Mouse (Mus musculus) hindbrain, embryonic 15.5 days (tissue): ENCODE data around the gene Tcf25. TPM values are rescaled to one million over a fixed set of nuclear protein-coding genes. Genes with fewer than 3 reads are reported as not detected.

Experiments used
- polyA plus RNA-seq: library from polyadenylated mRNA; unstranded; fragments of >200 nt; fragmentation: Nextera tagmentation; extraction: Ambion mirVana; gene quantifications from 2 replicates; pipeline ENCODE4 v1.2.1, GENCODE M21; 2015

Tcf25 gene
- polyA plus RNA-seq, 1 experiment from 2014 or later = 377 TPM

Other genes starting within 250 kb of the Tcf25 start
- gene Sult5a1, start 215.4 kb upstream of the Tcf25 start, polyA plus RNA-seq = 1.6 TPM in 2 replicates
- gene Dpep1, start 187.5 kb upstream of the Tcf25 start, polyA plus RNA-seq = 0.18 and 0.50 TPM in 2 replicates
- 200 and 215 TPM in 2 replicates for gene Chmp1a, start 161.0 kb upstream of the Tcf25 start, polyA plus RNA-seq
- 6.2 and 8.7 TPM in 2 replicates for gene Spata33, start 160.9 kb upstream of the Tcf25 start, polyA plus RNA-seq
- 45.2 and 48.5 TPM in 2 replicates for gene Cdk10, start 148.9 kb upstream of the Tcf25 start, polyA plus RNA-seq
- 10.1 and 11.4 TPM in 2 replicates for gene Spata2l, start 137.5 kb upstream of the Tcf25 start, polyA plus RNA-seq
- gene Zfp276, start 119.6 kb upstream of the Tcf25 start, polyA plus RNA-seq = 24.7 and 25.2 TPM in 2 replicates
- gene Vps9d1, start 119.4 kb upstream of the Tcf25 start, polyA plus RNA-seq = 58.8 and 66.6 TPM in 2 replicates
- gene Fanca, start 55.2 kb upstream of the Tcf25 start, polyA plus RNA-seq = 6.9 and 10.6 TPM in 2 replicates
- gene Spire2, start 41.0 kb upstream of the Tcf25 start, polyA plus RNA-seq = 38.3 and 39.5 TPM in 2 replicates
- gene Mc1r, start 33.4 kb downstream of the Tcf25 start, polyA plus RNA-seq = 0.06 and 0.16 TPM in 2 replicates
- 1,757 and 1,788 TPM in 2 replicates for gene Tubb3, start 37.7 kb downstream of the Tcf25 start, polyA plus RNA-seq
- gene Def8, start 49.8 kb downstream of the Tcf25 start, polyA plus RNA-seq = 48.6 and 51.6 TPM in 2 replicates
- 49.9 and 52.9 TPM in 2 replicates for gene Afg3l1, start 104.2 kb downstream of the Tcf25 start, polyA plus RNA-seq
- gene Dbndd1, start 141.7 kb downstream of the Tcf25 start, polyA plus RNA-seq = 80.1 and 90.3 TPM in 2 replicates
- gene Gas8, start 145.1 kb downstream of the Tcf25 start, polyA plus RNA-seq = 39.0 and 43.3 TPM in 2 replicates